In genomic region chr4:135722540-135723290, GRCm38 (mm10) we compare ENCODE assay signal across 11 mouse cellular contexts. TPM values are rescaled to one million over a fixed set of nuclear protein-coding genes. Genes with fewer than 3 reads are reported as not detected.
DNase-seq lines count a peak whose midpoint lies in the region; ATAC-seq and TF ChIP-seq lines count a peak whose summit lies in the region.
"Had no signal": no experiment of that assay in that cellular context is flagged by ENCODE, and none has a peak within 500 bp of the region (broad histone marks: within the 10 kb centered on the region; RNA-seq: fewer than 3 reads in every experiment).

No protein-coding gene starts in this region.

- no peak overlapping the region for H3K4me3 ChIP-seq in kidney, embryonic 15.5 days (replicated peaks)
- H3K4me3 ChIP-seq in kidney, embryonic 16.5 days (ENCODE audit: low read length), result no peak overlapping the region
- H3K4me3 ChIP-seq in testis, adult 2 months (ENCODE audit: control insufficient read depth, low read depth, low read length), result no peak overlapping the region
- no peak overlapping the region for H3K4me3 ChIP-seq in MEL (ENCODE audit: control insufficient read depth in 1 of 2, insufficient read depth in 1 of 2, low read depth in 2 of 2, low read length in 2 of 2)
- no peak overlapping the region for H3K4me3 ChIP-seq in midbrain, embryonic 13.5 days (replicated peaks)
- H3K4me3 ChIP-seq: limb, embryonic 12.5 days had no signal

- no peak for ATAC-seq in kidney, embryonic 15.5 days (replicated peaks; ENCODE audit: low FRiP score)
- ATAC-seq in kidney, embryonic 16.5 days (ENCODE audit: low FRiP score, low TSS enrichment), result no peak
- no peak for ATAC-seq in midbrain, embryonic 13.5 days

- no peaks in the 10 kb centered on the region for H3K36me3 ChIP-seq in kidney, embryonic 15.5 days
- no peaks in the 10 kb centered on the region for H3K36me3 ChIP-seq in kidney, embryonic 16.5 days (ENCODE audit: insufficient read depth, low read length)
- H3K36me3 ChIP-seq in testis, adult 2 months (ENCODE audit: control insufficient read depth, insufficient read depth, low read length), result no peaks in the 10 kb centered on the region
- H3K36me3 ChIP-seq in MEL (ENCODE audit: control insufficient read depth in 1 of 2, insufficient read depth in 2 of 2, low read length in 2 of 2), result no peaks in the 10 kb centered on the region
- H3K36me3 ChIP-seq in midbrain, embryonic 13.5 days, result no peaks in the 10 kb centered on the region
- H3K36me3 ChIP-seq: limb, embryonic 12.5 days had no signal

- no peak for TF ChIP-seq POLR2A in testis, adult 2 months (IDR thresholded peaks at IDR 0.05; ENCODE audit: control insufficient read depth, low read depth, low read length)
- no peak for TF ChIP-seq POLR2A in MEL (IDR thresholded peaks at IDR 0.05; ENCODE audit: control insufficient read depth in 1 of 2, insufficient read depth in 1 of 2, low read depth in 1 of 2, low read length in 2 of 2, poor library complexity in 1 of 2)

- TF ChIP-seq EP300 in MEL (IDR thresholded peaks at IDR 0.05; ENCODE audit: low read depth in 1 of 2, low read length in 2 of 2), result no peak

- H3K9me3 ChIP-seq in kidney, embryonic 15.5 days (replicated peaks), result no peaks in the 10 kb centered on the region; the same call in 1 of the 2 replicates
- H3K9me3 ChIP-seq in kidney, embryonic 16.5 days (ENCODE audit: low read length), result peaks cover 7% of the 10 kb centered on the region
- H3K9me3 ChIP-seq in MEL (replicated peaks; ENCODE audit: insufficient read depth, low read length), result no peaks in the 10 kb centered on the region
- H3K9me3 ChIP-seq in midbrain, embryonic 13.5 days, result 0 out of 2 replicates have a peak, but pooled peaks cover 9% of the 10 kb centered on the region

- TF ChIP-seq RAD21 in MEL (IDR thresholded peaks at IDR 0.05; ENCODE audit: low read depth, low read length), result no peak; the same call in 1 of the 2 replicates

- H3K4me2 ChIP-seq in kidney, embryonic 15.5 days, result no peak overlapping the region
- no peak overlapping the region for H3K4me2 ChIP-seq in kidney, embryonic 16.5 days (replicated peaks; ENCODE audit: low read depth, low read length)
- no peak overlapping the region for H3K4me2 ChIP-seq in midbrain, embryonic 13.5 days (replicated peaks)
- H3K4me2 ChIP-seq: heart, embryonic 11.5 days; hindbrain, embryonic 14.5 days; limb, embryonic 12.5 days had no signal

- H3K9ac ChIP-seq in kidney, embryonic 15.5 days, result no peak overlapping the region
- no peak overlapping the region for H3K9ac ChIP-seq in kidney, embryonic 16.5 days (replicated peaks; ENCODE audit: low read length)
- H3K9ac ChIP-seq in MEL (ENCODE audit: control insufficient read depth, low read depth, low read length, poor library complexity, severe bottlenecking), result no peak overlapping the region
- H3K9ac ChIP-seq in midbrain, embryonic 13.5 days (replicated peaks), result no peak overlapping the region
- H3K9ac ChIP-seq: hindbrain, embryonic 14.5 days; limb, embryonic 12.5 days had no signal

- intact Hi-C loops in left cerebral cortex, postnatal 10 days (cut with DNase I), result no loop called here

- H3K79me2 ChIP-seq in MEL (ENCODE audit: control insufficient read depth, insufficient read depth, low read length, poor library complexity), result no peaks in the 10 kb centered on the region

- H3K4me1 ChIP-seq in kidney, embryonic 15.5 days, result peaks cover 11% of the 10 kb centered on the region; the same call in 1 of the 2 replicates
- H3K4me1 ChIP-seq in kidney, embryonic 16.5 days (ENCODE audit: insufficient read depth, low read length), result no peaks in the 10 kb centered on the region
- peaks cover 13% of the 10 kb centered on the region for H3K4me1 ChIP-seq in testis, adult 2 months (ENCODE audit: control insufficient read depth, insufficient read depth, low read length)
- H3K4me1 ChIP-seq in MEL (ENCODE audit: control insufficient read depth in 1 of 2, insufficient read depth in 2 of 2, low read length in 2 of 2), result no peaks in the 10 kb centered on the region
- no peaks in the 10 kb centered on the region for H3K4me1 ChIP-seq in midbrain, embryonic 13.5 days (replicated peaks)
- H3K4me1 ChIP-seq: limb, embryonic 12.5 days had no signal

- H3K27me3 ChIP-seq in kidney, embryonic 15.5 days, result no peaks in the 10 kb centered on the region
- no peaks in the 10 kb centered on the region for H3K27me3 ChIP-seq in kidney, embryonic 16.5 days (ENCODE audit: insufficient read depth, low read length)
- no peaks in the 10 kb centered on the region; the same call in 1 of the 2 replicates for H3K27me3 ChIP-seq in testis, adult 2 months (ENCODE audit: control insufficient read depth, insufficient read depth, low read length)
- no peaks in the 10 kb centered on the region for H3K27me3 ChIP-seq in MEL (ENCODE audit: control insufficient read depth in 1 of 2, insufficient read depth in 2 of 2, low read length in 2 of 2)
- H3K27me3 ChIP-seq in midbrain, embryonic 13.5 days, result no peaks in the 10 kb centered on the region
- H3K27me3 ChIP-seq: limb, embryonic 12.5 days had no signal

- peak overlapping the region; percentile 46; the same call in 1 of the 2 replicates for H3K27ac ChIP-seq in kidney, embryonic 15.5 days
- no peak overlapping the region for H3K27ac ChIP-seq in kidney, embryonic 16.5 days (ENCODE audit: low read length)
- H3K27ac ChIP-seq in testis, adult 2 months (ENCODE audit: control insufficient read depth, insufficient read depth, low read depth, low read length), result no peak overlapping the region
- no peak overlapping the region for H3K27ac ChIP-seq in MEL (ENCODE audit: control insufficient read depth, low read depth, low read length)
- no peak overlapping the region for H3K27ac ChIP-seq in midbrain, embryonic 13.5 days
- H3K27ac ChIP-seq: hindbrain, embryonic 14.5 days; limb, embryonic 12.5 days had no signal

- WGBS in kidney, embryonic 15.5 days, result 75% methylated on average over 17 of the region's 17 CpGs
- 76% methylated on average over 17 of the region's 17 CpGs for WGBS in kidney, embryonic 16.5 days
- 80% methylated on average over 17 of the region's 17 CpGs for WGBS in midbrain, embryonic 13.5 days

- TF ChIP-seq CTCF in testis, adult 2 months (IDR thresholded peaks at IDR 0.05; ENCODE audit: control insufficient read depth, insufficient read depth, insufficient replicate concordance, low read depth, low read length), result peak; percentile 71; the same call in 1 of the 2 replicates
- peak in 2 of 3 experiments; percentile 42 to 44 for TF ChIP-seq CTCF in MEL (IDR thresholded peaks at IDR 0.05 in 2 of 3, conservative IDR thresholded peaks at IDR 0.05 in 1 of 3; ENCODE audit: control insufficient read depth in 1 of 3, insufficient read depth in 1 of 3, low read depth in 2 of 3, low read length in 3 of 3, poor library complexity in 1 of 3, severe bottlenecking in 1 of 3)

- no peak for DNase-seq in testis, postnatal 14 days (ENCODE audit: low spot score)
- peak; percentile 27 for DNase-seq in MEL (ENCODE audit: low read depth, low spot score)
- no peak for DNase-seq in left cerebral cortex, postnatal 10 days (ENCODE audit: extremely low spot score in 1 of 2, low spot score in 2 of 2)

TF ChIP-seq in MEL, 35 proteins besides CTCF, POLR2A, EP300 and RAD21:
- TF ChIP-seq SMC3 (IDR thresholded peaks at IDR 0.05; ENCODE audit: low read depth, low read length) (peak; percentile 39), NELFE (IDR thresholded peaks at IDR 0.05; ENCODE audit: low read depth, low read length) (no peak), MYC (IDR thresholded peaks at IDR 0.05; ENCODE audit: low read depth, low read length) (no peak)
TF ChIP-seq in MEL: peak in this region for 1.

RNA-seq across cellular contexts. Expression of gene Il22ra1, which starts 5.3 kb away (rescaled TPM):
- polyA plus RNA-seq in kidney, embryonic 15.5 days (2015; fragmentation: Nextera tagmentation; extraction: Ambion mirVana), result 0.06 and 0.09 TPM in 2 replicates
- 0.11 TPM in 1 of 2 replicates, not detected in the other for polyA plus RNA-seq in kidney, embryonic 16.5 days (2015; fragmentation: Nextera tagmentation; extraction: Ambion mirVana)
- 0.17 TPM in 1 of 2 replicates, not detected in the other for polyA plus RNA-seq in testis, adult 2 months (2012; rRNA removed)
- not detected in 2 replicates for total RNA-seq in MEL (2012; rRNA removed)
- polyA plus RNA-seq in MEL (2012; ENCODE audit: insufficient read depth in 1 of 2, insufficient read length in 2 of 2, low read depth in 1 of 2, low replicate concordance in 2 of 2, missing spikeins in 1 of 2), result under 1 TPM in 1 of 2 experiments, not detected in 1; 0.03 TPM
- under 1 TPM; 0.57 to 0.69 TPM for total RNA-seq in left cerebral cortex, postnatal 10 days (2021)
- polyA plus RNA-seq in midbrain, embryonic 13.5 days (2015; fragmentation: Nextera tagmentation; extraction: Ambion mirVana), result not detected in 2 replicates
- polyA plus RNA-seq: heart, embryonic 11.5 days; hindbrain, embryonic 14.5 days; limb, embryonic 12.5 days; thymus, postnatal 0 days had no signal

RNA-seq across cellular contexts. Expression of gene Ifnlr1, which starts 36.6 kb away (rescaled TPM):
- 1.1 TPM in 2 replicates for polyA plus RNA-seq in kidney, embryonic 15.5 days (2015; fragmentation: Nextera tagmentation; extraction: Ambion mirVana)
- 1.0 and 1.4 TPM in 2 replicates for polyA plus RNA-seq in kidney, embryonic 16.5 days (2015; fragmentation: Nextera tagmentation; extraction: Ambion mirVana)
- polyA plus RNA-seq in testis, adult 2 months (2012; rRNA removed), result 0.43 and 0.67 TPM in 2 replicates
- total RNA-seq in MEL (2012; rRNA removed), result not detected in 2 replicates
- under 1 TPM in 1 of 2 experiments, not detected in 1; 0.03 TPM for polyA plus RNA-seq in MEL (2012; ENCODE audit: insufficient read depth in 1 of 2, insufficient read length in 2 of 2, low read depth in 1 of 2, low replicate concordance in 2 of 2, missing spikeins in 1 of 2)
- total RNA-seq in left cerebral cortex, postnatal 10 days (2021), result under 1 TPM; 0.24 to 0.26 TPM
- 0.10 and 0.16 TPM in 2 replicates for polyA plus RNA-seq in midbrain, embryonic 13.5 days (2015; fragmentation: Nextera tagmentation; extraction: Ambion mirVana)

RNA-seq across cellular contexts. Expression of gene Myom3, which starts 36.8 kb away (rescaled TPM):
- polyA plus RNA-seq in kidney, embryonic 15.5 days (2015; fragmentation: Nextera tagmentation; extraction: Ambion mirVana), result 1.1 and 1.7 TPM in 2 replicates
- polyA plus RNA-seq in kidney, embryonic 16.5 days (2015; fragmentation: Nextera tagmentation; extraction: Ambion mirVana), result 0.76 and 0.86 TPM in 2 replicates
- polyA plus RNA-seq in testis, adult 2 months (2012; rRNA removed), result 0.45 and 0.47 TPM in 2 replicates
- total RNA-seq in MEL (2012; rRNA removed), result not detected in 2 replicates
- not detected for polyA plus RNA-seq in MEL (2012; ENCODE audit: insufficient read depth in 1 of 2, insufficient read length in 2 of 2, low read depth in 1 of 2, low replicate concordance in 2 of 2, missing spikeins in 1 of 2)
- total RNA-seq in left cerebral cortex, postnatal 10 days (2021), result 1 to 10 TPM; 1.2 to 1.6 TPM
- polyA plus RNA-seq in midbrain, embryonic 13.5 days (2015; fragmentation: Nextera tagmentation; extraction: Ambion mirVana), result 0.13 and 0.15 TPM in 2 replicates
- polyA plus RNA-seq: heart, embryonic 11.5 days had no signal
